In the genomic region with DNA sequence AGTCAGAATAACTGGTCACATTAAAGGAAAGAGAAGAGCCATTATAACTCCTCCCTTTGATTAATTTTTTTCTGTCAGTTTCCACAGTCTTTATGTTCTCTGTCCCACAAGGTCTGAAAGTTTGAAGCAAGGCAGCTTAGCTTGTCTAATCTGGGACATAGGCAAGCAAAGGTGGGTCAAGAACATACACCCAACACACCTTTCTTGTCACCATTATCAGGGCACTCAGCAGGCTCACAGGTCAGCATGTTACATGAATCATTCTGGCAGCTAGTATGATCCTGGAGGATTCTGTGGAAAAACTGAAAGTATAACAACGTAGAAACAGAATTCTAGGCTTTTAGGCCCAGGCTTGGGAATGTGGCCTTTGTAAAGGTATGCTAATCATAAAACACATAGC, we compare ENCODE assay signal across 22 mouse cellular contexts.
DNase-seq lines count a peak whose midpoint lies in the region; TF ChIP-seq lines count a peak whose summit lies in the region.
"Had no signal": no experiment of that assay in that cellular context is flagged by ENCODE, and none has a peak within 500 bp of the region (broad histone marks: within the 10 kb centered on the region; RNA-seq: fewer than 3 reads in every experiment).

No protein-coding gene starts in this region.

- H3K9ac ChIP-seq in ES-Bruce4 (ENCODE audit: low read depth, poor library complexity, severe bottlenecking) = no peak overlapping the region
- H3K9ac ChIP-seq in ES-E14 (ENCODE audit: insufficient read depth, low read depth, low read length, poor library complexity, severe bottlenecking) = no peak overlapping the region
- H3K9ac ChIP-seq: embryonic facial prominence, embryonic 13.5 days; embryonic facial prominence, embryonic 15.5 days; forebrain, embryonic 12.5 days had no signal

- TF ChIP-seq CTCF in ES-Bruce4 (IDR thresholded peaks at IDR 0.05; ENCODE audit: low read depth, low read length) = no peak

- in situ Hi-C loops in ES-E14 (cut with MboI; ENCODE audit: low sequenced_read_pairs in 2 of 2, unreplicated experiment in 2 of 2) = no loop called here

- H3K9me3 ChIP-seq in ES-Bruce4 (replicated peaks; ENCODE audit: control insufficient read depth, insufficient read depth, low read length, poor library complexity, severe bottlenecking) = peaks cover 7% of the 10 kb centered on the region; the same call in 1 of the 2 replicates
- no peaks in the 10 kb centered on the region for H3K9me3 ChIP-seq in ES-E14 (ENCODE audit: control insufficient read depth, insufficient read depth, low read depth, low read length)
- H3K9me3 ChIP-seq in hindbrain, embryonic 10.5 days = no peaks in the 10 kb centered on the region
- H3K9me3 ChIP-seq: embryonic facial prominence, embryonic 13.5 days; embryonic facial prominence, embryonic 15.5 days; forebrain, embryonic 10.5 days; forebrain, embryonic 12.5 days; G1E had no signal

- H3K36me3 ChIP-seq in ES-Bruce4 (ENCODE audit: control insufficient read depth, insufficient read depth, low read length, poor library complexity, severe bottlenecking) = no peaks in the 10 kb centered on the region
- no peaks in the 10 kb centered on the region for H3K36me3 ChIP-seq in ES-E14 (ENCODE audit: control insufficient read depth, insufficient read depth, low read length, poor library complexity, severe bottlenecking)
- no peaks in the 10 kb centered on the region for H3K36me3 ChIP-seq in hindbrain, embryonic 10.5 days
- H3K36me3 ChIP-seq: embryonic facial prominence, embryonic 13.5 days; embryonic facial prominence, embryonic 15.5 days; forebrain, embryonic 10.5 days; forebrain, embryonic 12.5 days; G1E had no signal

- H3K27ac ChIP-seq in ES-Bruce4 (ENCODE audit: insufficient read depth, low read length) (peak overlapping the region; percentile 85), ES-E14 (ENCODE audit: insufficient read depth, low read depth, low read length, poor library complexity, severe bottlenecking) (peak overlapping the region; percentile 70; the same call in 1 of the 2 replicates)
- no peak overlapping the region for H3K27ac ChIP-seq in hindbrain, embryonic 10.5 days
- H3K27ac ChIP-seq: embryonic facial prominence, embryonic 13.5 days; embryonic facial prominence, embryonic 15.5 days; forebrain, embryonic 10.5 days; forebrain, embryonic 12.5 days had no signal

- 75% methylated on average over 1 of the region's 1 CpGs for WGBS in hindbrain, embryonic 10.5 days

- H3K27me3 ChIP-seq in ES-Bruce4 (ENCODE audit: control insufficient read depth, insufficient read depth, low read length, poor library complexity, severe bottlenecking) = no peaks in the 10 kb centered on the region
- no peaks in the 10 kb centered on the region for H3K27me3 ChIP-seq in hindbrain, embryonic 10.5 days (ENCODE audit: insufficient read depth, poor library complexity, severe bottlenecking)
- H3K27me3 ChIP-seq: embryonic facial prominence, embryonic 13.5 days; embryonic facial prominence, embryonic 15.5 days; forebrain, embryonic 12.5 days; Patski had no signal

- H3K4me3 ChIP-seq in ES-Bruce4 (ENCODE audit: low read depth, low read length) (no peak overlapping the region), ES-E14 (ENCODE audit: insufficient read depth in 1 of 2, low read depth in 1 of 2, low read length in 2 of 2, poor library complexity in 1 of 2, severe bottlenecking in 1 of 2) (no peak overlapping the region)
- H3K4me3 ChIP-seq in hindbrain, embryonic 10.5 days = no peak overlapping the region
- H3K4me3 ChIP-seq: embryonic facial prominence, embryonic 13.5 days; embryonic facial prominence, embryonic 15.5 days; erythroblast, embryonic 14.5 days; forebrain, embryonic 10.5 days; forebrain, embryonic 12.5 days had no signal

- H3K4me1 ChIP-seq in ES-Bruce4 (ENCODE audit: control insufficient read depth, insufficient read depth, low read length) (no peaks in the 10 kb centered on the region), ES-E14 (ENCODE audit: control insufficient read depth in 2 of 2, insufficient read depth in 2 of 2, low read length in 2 of 2, poor library complexity in 1 of 2) (no peaks in the 10 kb centered on the region; a peak in 1 of 4 replicates)
- no peaks in the 10 kb centered on the region for H3K4me1 ChIP-seq in hindbrain, embryonic 10.5 days (replicated peaks)
- H3K4me1 ChIP-seq: embryonic facial prominence, embryonic 13.5 days; embryonic facial prominence, embryonic 15.5 days; forebrain, embryonic 10.5 days; forebrain, embryonic 12.5 days had no signal

- TF ChIP-seq POLR2A in ES-Bruce4 (IDR thresholded peaks at IDR 0.05; ENCODE audit: insufficient read depth, low read length) = no peak

- DNase-seq in ES-E14 (ENCODE audit: low read depth, low spot score) = peak; percentile 2
- peak; percentile 50 for DNase-seq in ZHBTc4 (ENCODE audit: low read depth, low spot score)
- no peak for DNase-seq in hindbrain, embryonic 10.5 days (ENCODE audit: low spot score)
- no peak for DNase-seq in cerebellum, postnatal 36 days
- no peak for DNase-seq in B cell, adult 2 months
- DNase-seq: adrenal gland, adult 8-10 months; adrenal gland, postnatal 14 days; adrenal gland, postnatal 36 days; cerebellum, adult 11-12 months; cerebellum, adult 2 months; cerebellum, adult 9-10 months; cerebellum, postnatal 10 days; cerebellum, postnatal 25 days; embryo, embryonic 11 days had no signal

- no peak for TF ChIP-seq EP300 in ES-Bruce4 (IDR thresholded peaks at IDR 0.05; ENCODE audit: insufficient read depth, low read depth, low read length)

TF ChIP-seq in ES-E14, 5 proteins besides CTCF, POLR2A, EP300 and RAD21:
- TF ChIP-seq CHD2 (IDR thresholded peaks at IDR 0.05; ENCODE audit: low read depth, low read length) (no peak), MAFK (IDR thresholded peaks at IDR 0.05; ENCODE audit: insufficient read depth, low read depth, low read length) (no peak), HCFC1 (IDR thresholded peaks at IDR 0.05; ENCODE audit: borderline replicate concordance, insufficient read depth, low read length) (no peak), ZC3H11A (IDR thresholded peaks at IDR 0.05; ENCODE audit: borderline replicate concordance, low read depth, low read length) (no peak), ZNF384 (IDR thresholded peaks at IDR 0.05; ENCODE audit: low read depth, low read length) (no peak)
TF ChIP-seq in ES-E14: peak in this region for 0.

Comparison
In these comparisons a context has a peak if more than half of its experiments do, and no peak if none do; other contexts are left out.
1. DNase-seq: peak in ES-E14 (single experiment) and ZHBTc4 (single experiment); none in hindbrain, embryonic 10.5 days (single experiment), cerebellum, postnatal 36 days (0 of 2) and B cell, adult 2 months (0 of 2).